Mouse (Mus musculus) central nervous system, embryonic 14 days (tissue): ENCODE data around the gene Dlg2. TPM values are rescaled to one million over a fixed set of nuclear protein-coding genes. Genes with fewer than 3 reads are reported as not detected.

Source experiments
- polyA plus RNA-seq: library from polyadenylated mRNA; depleted of rRNA; stranded (reverse); fragments of >200 nt; gene quantifications from 2 replicates; pipeline ENCODE4 v1.2.3, GENCODE M21; 2012; rRNA removed

Dlg2 gene
- 28.1 and 30.8 TPM in 2 replicates for polyA plus RNA-seq

GRCm38 (mm10) chr7:90476313-90477245 lies at the start of gene Dlg2:
TSS of gene Dlg2 (plus strand) at chr7:90476672.

GRCm38 (mm10) chr7:90442518-90443080 lies 33.9 kb upstream of the Dlg2 start, which contains the start of gene Crebzf:
TSS of gene Crebzf (plus strand) at chr7:90442729.

GRCm38 (mm10) chr7:90456845-90457468 lies 19.5 kb upstream of the Dlg2 start, which contains the start of gene Tmem126a:
TSS of gene Tmem126a (minus strand) at chr7:90457229.

GRCm38 (mm10) chr7:90475793-90476312 lies 619 bp upstream of the Dlg2 start, which contains the start of gene Tmem126b:
TSS of gene Tmem126b (minus strand) at chr7:90476001.

Other genes starting within 250 kb of the Dlg2 start
- not detected in 2 replicates for gene Ccdc83, start 210.9 kb upstream of the Dlg2 start, polyA plus RNA-seq
- 5.0 and 10.0 TPM in 2 replicates for gene Sytl2, start 174.4 kb upstream of the Dlg2 start, polyA plus RNA-seq
- 1.1 and 1.3 TPM in 2 replicates for gene Ccdc89, start 50.1 kb upstream of the Dlg2 start, polyA plus RNA-seq
- gene Crebzf, start 33.9 kb upstream of the Dlg2 start, polyA plus RNA-seq: 172 and 174 TPM in 2 replicates
- gene Tmem126a, start 19.4 kb upstream of the Dlg2 start, polyA plus RNA-seq: 52.7 and 59.5 TPM in 2 replicates
- gene Tmem126b, start 671 bp upstream of the Dlg2 start, polyA plus RNA-seq: 22.4 and 22.5 TPM in 2 replicates